Mouse (Mus musculus) cerebellum, adult 2 months (tissue): ENCODE measurements around the gene Epha3. TPM values are rescaled to one million over a fixed set of nuclear protein-coding genes. Genes with fewer than 3 reads are reported as not detected.

ENCODE experiments used
- DNase-seq, 2 experiments: peaks; one replicate each; pipeline ENCODE4 v3.0.0; 2021
- H3K27ac ChIP-seq: fragments of 200-500 bp; 2 replicates; pipeline ENCODE4 v1.5.1; 2012; ENCODE audit warnings: low read length, control low read depth, inconsistent platforms; ENCODE audit not compliant: insufficient read depth
- H3K27me3 ChIP-seq: fragments of 200-500 bp; 2 replicates; pipeline ENCODE4 v1.6.1; 2012; ENCODE audit warnings: inconsistent platforms, mild to moderate bottlenecking, low read length, moderate library complexity; ENCODE audit not compliant: control insufficient read depth, insufficient read depth
- H3K4me1 ChIP-seq: fragments of 200-500 bp; 2 replicates; pipeline ENCODE4 v1.6.1; 2011; ENCODE audit warnings: low read length; ENCODE audit not compliant: control insufficient read depth, insufficient read depth
- H3K4me3 ChIP-seq: fragments of 200-500 bp; replicated peaks from 2 replicates; pipeline ENCODE3; 2011; ENCODE audit warnings: mild to moderate bottlenecking, low read depth, low read length, control low read depth; ENCODE audit not compliant: insufficient read depth
- CTCF ChIP-seq: fragments of 200-500 bp; IDR thresholded peaks from 2 replicates; pipeline ENCODE4 v1.5.1; 2011; ENCODE audit warnings: low read depth, mild to moderate bottlenecking, control low read depth, low read length, moderate library complexity, borderline replicate concordance; ENCODE audit not compliant: insufficient read depth
- POLR2A ChIP-seq: fragments of 200-500 bp; IDR thresholded peaks from 2 replicates; pipeline ENCODE4 v1.6.1; 2011; ENCODE audit warnings: low read length, control low read depth, borderline replicate concordance; ENCODE audit not compliant: insufficient read depth
- WGBS: fragments of 180-500 bp; shearing (Covaris S2); methylation state at CpG from one replicate; pipeline ENCODE4 v1.1.7; 2018; 5-methylcytosine and 5-hydroxymethylcytosine counted together
- polyA plus RNA-seq: library from polyadenylated mRNA; depleted of rRNA; stranded (reverse); fragments of >200 nt; gene quantifications from 2 replicates; pipeline ENCODE4 v1.2.3, GENCODE M21; 2012

Epha3 gene
- polyA plus RNA-seq, 1 experiment, result 5.3 TPM

GRCm38 (mm10) chr16:63517636-63518035, 346.3 kb downstream of the Epha3 start:
- no peaks in the 10 kb centered on the region for H3K27me3 ChIP-seq
- WGBS, result 84% methylated on average over 1 of the region's 1 CpGs
- no peak for TF ChIP-seq CTCF
- no peak for TF ChIP-seq POLR2A
- H3K27ac ChIP-seq, result no peak overlapping the region
- DNase-seq, result no peak
- no peaks in the 10 kb centered on the region for H3K4me1 ChIP-seq
- no peak overlapping the region for H3K4me3 ChIP-seq

GRCm38 (mm10) chr16:63510069-63510468, 353.9 kb downstream of the Epha3 start:
- no peak for DNase-seq
- TF ChIP-seq POLR2A (no peak), CTCF (no peak)
- Histone ChIP-seq H3K27me3 (no peaks in the 10 kb centered on the region), H3K4me3 (no peak overlapping the region), H3K4me1 (no peaks in the 10 kb centered on the region), H3K27ac (no peak overlapping the region)
- 87% methylated on average over 2 of the region's 2 CpGs for WGBS

GRCm38 (mm10) chr16:63506437-63506836, 357.5 kb downstream of the Epha3 start:
- no peak overlapping the region for H3K27ac ChIP-seq
- WGBS, result 52% methylated on average over 2 of the region's 2 CpGs
- no peak for DNase-seq
- H3K4me3 ChIP-seq, result no peak overlapping the region
- no peaks in the 10 kb centered on the region for H3K27me3 ChIP-seq
- no peaks in the 10 kb centered on the region for H3K4me1 ChIP-seq
- TF ChIP-seq POLR2A (no peak), CTCF (no peak)

GRCm38 (mm10) chr16:63501456-63501855, 362.5 kb downstream of the Epha3 start:
- 73% methylated on average over 6 of the region's 6 CpGs for WGBS

GRCm38 (mm10) chr16:63500975-63501393, 363.0 kb downstream of the Epha3 start:
- no peak for DNase-seq
- Histone ChIP-seq H3K4me1 (no peaks in the 10 kb centered on the region), H3K27me3 (no peaks in the 10 kb centered on the region), H3K27ac (no peak overlapping the region), H3K4me3 (no peak overlapping the region)
- 86% methylated on average over 4 of the region's 4 CpGs for WGBS
- TF ChIP-seq POLR2A (no peak), CTCF (no peak)

More at GRCm38 (mm10) chr16:63501456-63501855, 362.5 kb downstream of the Epha3 start:
- DNase-seq, result no peak
- Histone ChIP-seq H3K27me3 (no peaks in the 10 kb centered on the region), H3K4me3 (no peak overlapping the region), H3K27ac (no peak overlapping the region), H3K4me1 (no peaks in the 10 kb centered on the region)
- TF ChIP-seq POLR2A (no peak), CTCF (no peak)
